Mouse (Mus musculus): ENCODE results near the gene Rcn2. TPM values are rescaled to one million over a fixed set of nuclear protein-coding genes. Genes with fewer than 3 reads are reported as not detected.

Rcn2 gene
- 23.8 TPM for total RNA-seq (2023)

GRCm38 (mm10) chr9:56041372-56042180 lies at the start of gene Rcn2:
Rcn2 (plus strand) TSS chr9:56041845.

GRCm38 (mm10) chr9:56010450-56010849 lies 31.2 kb upstream of the Rcn2 start, which contains the start of gene 4930563M21Rik:
4930563M21Rik (minus strand) TSS chr9:56010550.

GRCm38 (mm10) chr9:56089778-56090520 lies 48.3 kb downstream of the Rcn2 start, which contains the start of gene Pstpip1:
Pstpip1 (plus strand) TSS chr9:56089962.

Other genes starting within 250 kb of the Rcn2 start
- gene Scaper, start 103.7 kb upstream of the Rcn2 start, total RNA-seq (2023): 28.1 TPM
- gene 4930563M21Rik, start 31.3 kb upstream of the Rcn2 start, total RNA-seq (2023): not detected
- 202 TPM for gene Pstpip1, start 48.1 kb downstream of the Rcn2 start, total RNA-seq (2023)
- gene Tspan3, start 123.6 kb downstream of the Rcn2 start, total RNA-seq (2023): 13.9 TPM

Data from CD8-positive naive resting alpha-beta T cell, adult 57 days (primary cell).